Comparison of ENCODE assay signal across 16 mouse cellular contexts in genomic region chr1:162508211-162509005, GRCm38 (mm10). TPM values are rescaled to one million over a fixed set of nuclear protein-coding genes. Genes with fewer than 3 reads are reported as not detected.
DNase-seq lines count a peak whose midpoint lies in the region; ATAC-seq lines count a peak whose summit lies in the region.
"Had no signal": no experiment of that assay in that cellular context is flagged by ENCODE, and none has a peak within 500 bp of the region (broad histone marks: within the 10 kb centered on the region; RNA-seq: fewer than 3 reads in every experiment).

No protein-coding gene starts in this region.

- no peak overlapping the region for H3K27ac ChIP-seq in forebrain, embryonic 16.5 days (ENCODE audit: low read length)
- H3K27ac ChIP-seq in forebrain, embryonic 12.5 days = no peak overlapping the region
- no peak overlapping the region for H3K27ac ChIP-seq in hindbrain, embryonic 14.5 days
- H3K27ac ChIP-seq: embryonic facial prominence, embryonic 10.5 days; heart, adult 2 months; limb, embryonic 12.5 days; liver, embryonic 12.5 days had no signal

- no peaks in the 10 kb centered on the region for H3K36me3 ChIP-seq in forebrain, embryonic 16.5 days (ENCODE audit: control insufficient read depth, insufficient read depth)
- no peaks in the 10 kb centered on the region for H3K36me3 ChIP-seq in forebrain, embryonic 12.5 days (replicated peaks)
- H3K36me3 ChIP-seq in megakaryocyte, embryonic 14.5 days (replicated peaks; ENCODE audit: low read length) = no peaks in the 10 kb centered on the region
- no peaks in the 10 kb centered on the region for H3K36me3 ChIP-seq in hindbrain, embryonic 14.5 days (replicated peaks; ENCODE audit: control insufficient read depth, insufficient read depth)
- H3K36me3 ChIP-seq: embryonic facial prominence, embryonic 10.5 days; limb, embryonic 12.5 days; liver, embryonic 12.5 days had no signal

- H3K27me3 ChIP-seq in forebrain, embryonic 16.5 days (replicated peaks; ENCODE audit: control insufficient read depth, insufficient read depth, low read length) = no peaks in the 10 kb centered on the region
- H3K27me3 ChIP-seq in forebrain, embryonic 12.5 days = no peaks in the 10 kb centered on the region
- H3K27me3 ChIP-seq in megakaryocyte, embryonic 14.5 days (replicated peaks) = no peaks in the 10 kb centered on the region
- H3K27me3 ChIP-seq in hindbrain, embryonic 14.5 days (ENCODE audit: control insufficient read depth, insufficient read depth, low read length) = no peaks in the 10 kb centered on the region
- H3K27me3 ChIP-seq: limb, embryonic 12.5 days; liver, embryonic 12.5 days had no signal

- WGBS in forebrain, embryonic 16.5 days = 75% methylated on average over 4 of the region's 4 CpGs
- WGBS in forebrain, embryonic 12.5 days = 82% methylated on average over 4 of the region's 4 CpGs
- 84% methylated on average over 4 of the region's 4 CpGs for WGBS in hindbrain, embryonic 14.5 days

- H3K4me3 ChIP-seq in forebrain, embryonic 16.5 days (replicated peaks; ENCODE audit: low read length) = no peak overlapping the region
- no peak overlapping the region for H3K4me3 ChIP-seq in forebrain, embryonic 12.5 days (replicated peaks)
- peak overlapping the region; percentile 64 for H3K4me3 ChIP-seq in megakaryocyte, embryonic 14.5 days (replicated peaks)
- H3K4me3 ChIP-seq in hindbrain, embryonic 14.5 days (replicated peaks; ENCODE audit: low read length) = no peak overlapping the region
- H3K4me3 ChIP-seq: embryonic facial prominence, embryonic 10.5 days; heart, adult 2 months; limb, embryonic 12.5 days; liver, embryonic 12.5 days had no signal

- peak; percentile 8 for DNase-seq in Muller cell, postnatal 12 days (ENCODE audit: inconsistent ontology term)
- no peak for DNase-seq in testis, postnatal 10 days (ENCODE audit: low spot score)
- no peak for DNase-seq in hindbrain, embryonic 14.5 days (ENCODE audit: low spot score)
- DNase-seq: cerebellum, adult 9-10 months; lung, adult 2 months; thymus, postnatal 4 days had no signal

- H3K9me3 ChIP-seq in forebrain, embryonic 16.5 days (ENCODE audit: control insufficient read depth, low read length) = no peaks in the 10 kb centered on the region
- H3K9me3 ChIP-seq in forebrain, embryonic 12.5 days = no peaks in the 10 kb centered on the region
- no peaks in the 10 kb centered on the region for H3K9me3 ChIP-seq in megakaryocyte, embryonic 14.5 days
- no peaks in the 10 kb centered on the region for H3K9me3 ChIP-seq in hindbrain, embryonic 14.5 days (ENCODE audit: control insufficient read depth, low read length)
- H3K9me3 ChIP-seq: embryonic facial prominence, embryonic 10.5 days; limb, embryonic 12.5 days; liver, embryonic 12.5 days had no signal

- ATAC-seq in forebrain, embryonic 16.5 days = 0 out of 2 replicates have a peak, but pooled peaks have one; percentile 26
- no peak for ATAC-seq in forebrain, embryonic 12.5 days (ENCODE audit: low FRiP score)
- ATAC-seq in megakaryocyte, adult 5-6 weeks (ENCODE audit: poor library complexity, severe bottlenecking) = no peak
- ATAC-seq in hindbrain, embryonic 14.5 days (ENCODE audit: low FRiP score) = no peak
- ATAC-seq: liver, embryonic 12.5 days had no signal

- no peaks in the 10 kb centered on the region for H3K4me1 ChIP-seq in forebrain, embryonic 16.5 days (replicated peaks; ENCODE audit: control insufficient read depth, insufficient read depth, low read length)
- H3K4me1 ChIP-seq in forebrain, embryonic 12.5 days = no peaks in the 10 kb centered on the region; the same call in 1 of the 2 replicates
- peaks cover 17% of the 10 kb centered on the region for H3K4me1 ChIP-seq in megakaryocyte, embryonic 14.5 days
- no peaks in the 10 kb centered on the region for H3K4me1 ChIP-seq in hindbrain, embryonic 14.5 days (replicated peaks; ENCODE audit: control insufficient read depth, insufficient read depth, low read length)
- H3K4me1 ChIP-seq: embryonic facial prominence, embryonic 10.5 days; limb, embryonic 12.5 days had no signal

- no peak overlapping the region for H3K9ac ChIP-seq in forebrain, embryonic 16.5 days (replicated peaks; ENCODE audit: low read depth, low read length)
- H3K9ac ChIP-seq in forebrain, embryonic 12.5 days = no peak overlapping the region
- H3K9ac ChIP-seq in hindbrain, embryonic 14.5 days = no peak overlapping the region
- H3K9ac ChIP-seq: limb, embryonic 12.5 days; liver, embryonic 12.5 days had no signal

- no peak overlapping the region for H3K4me2 ChIP-seq in forebrain, embryonic 16.5 days (ENCODE audit: low read length)
- no peak overlapping the region for H3K4me2 ChIP-seq in forebrain, embryonic 12.5 days
- H3K4me2 ChIP-seq in hindbrain, embryonic 14.5 days (replicated peaks) = no peak overlapping the region
- H3K4me2 ChIP-seq: limb, embryonic 12.5 days; liver, embryonic 12.5 days; midbrain, embryonic 11.5 days had no signal

RNA-seq across cellular contexts. Expression of gene Dnm3, which starts 30.6 kb away (rescaled TPM):
- 32.3 and 41.8 TPM in 2 replicates for polyA plus RNA-seq in forebrain, embryonic 16.5 days (2015; fragmentation: Nextera tagmentation; extraction: Ambion mirVana)
- polyA plus RNA-seq in forebrain, embryonic 12.5 days (2016; fragmentation: Nextera tagmentation; extraction: Ambion mirVana) = 12.1 and 13.0 TPM in 2 replicates
- polyA plus RNA-seq in megakaryocyte, embryonic 14.5 days (2012; ENCODE audit: insufficient read depth, low replicate concordance) = 0.07 TPM in 1 of 2 replicates, not detected in the other
- total RNA-seq in megakaryocyte, adult 5-6 weeks (2015) = 0.14 TPM in 1 of 2 replicates, not detected in the other
- 0.04 and 0.15 TPM in 2 replicates for total RNA-seq in megakaryocyte, adult 5-6 weeks (2017)
- 70.0 and 71.6 TPM in 2 replicates for polyA plus RNA-seq in hindbrain, embryonic 14.5 days (2014; fragmentation: Nextera tagmentation; extraction: Ambion mirVana)
- total RNA-seq: common myeloid progenitor, adult 5-6 weeks had no signal

RNA-seq across cellular contexts. Expression of gene Mettl13, which starts 39.9 kb away (rescaled TPM):
- 23.1 and 24.1 TPM in 2 replicates for polyA plus RNA-seq in forebrain, embryonic 16.5 days (2015; fragmentation: Nextera tagmentation; extraction: Ambion mirVana)
- polyA plus RNA-seq in forebrain, embryonic 12.5 days (2016; fragmentation: Nextera tagmentation; extraction: Ambion mirVana) = 23.4 and 26.1 TPM in 2 replicates
- 2.8 and 2.9 TPM in 2 replicates for polyA plus RNA-seq in megakaryocyte, embryonic 14.5 days (2012; ENCODE audit: insufficient read depth, low replicate concordance)
- 1.9 and 3.2 TPM in 2 replicates for total RNA-seq in megakaryocyte, adult 5-6 weeks (2015)
- 4.7 and 5.8 TPM in 2 replicates for total RNA-seq in megakaryocyte, adult 5-6 weeks (2017)
- polyA plus RNA-seq in hindbrain, embryonic 14.5 days (2014; fragmentation: Nextera tagmentation; extraction: Ambion mirVana) = 11.8 and 12.2 TPM in 2 replicates

Comparison
In these comparisons a context has a peak if more than half of its experiments do, and no peak if none do; other contexts are left out.
1. RNA of gene Dnm3, which starts 30.6 kb away (polyA plus RNA-seq): 70.0 to 71.6 TPM in hindbrain, embryonic 14.5 days, 32.3 to 41.8 TPM in forebrain, embryonic 16.5 days and 12.1 to 13.0 TPM in forebrain, embryonic 12.5 days; 0.07 TPM in megakaryocyte, embryonic 14.5 days; every median in the first group is over 10 times any median in the second.